Mouse (Mus musculus) cerebellum, adult 9-11 months (tissue): ENCODE measurements around the gene Ttc22.

Source experiments
- DNase-seq: peaks from one replicate; pipeline ENCODE4 v3.0.0; 2022

Gene Ttc22

DNA sequence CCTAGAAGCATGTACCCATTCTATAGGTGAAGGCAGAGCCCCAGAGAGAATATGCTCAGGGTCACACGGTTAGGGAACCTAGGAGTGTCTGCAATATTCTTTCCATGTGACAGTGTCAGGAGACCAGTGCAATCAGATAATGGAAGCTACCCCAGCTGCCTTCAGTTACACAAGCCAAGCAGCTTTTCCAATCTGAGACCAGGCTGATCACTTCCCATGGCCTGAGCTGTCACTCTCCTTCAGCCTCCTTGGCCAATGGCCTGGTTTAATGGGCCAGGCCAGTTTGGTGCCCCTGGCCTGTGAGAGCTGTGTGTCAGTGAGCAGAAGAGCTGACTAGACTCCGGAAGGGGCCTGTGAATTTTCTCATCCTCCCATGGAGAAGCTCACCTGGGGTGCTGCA lies 43.0 kb downstream of the Ttc22 start:
- no peak for DNase-seq

DNA sequence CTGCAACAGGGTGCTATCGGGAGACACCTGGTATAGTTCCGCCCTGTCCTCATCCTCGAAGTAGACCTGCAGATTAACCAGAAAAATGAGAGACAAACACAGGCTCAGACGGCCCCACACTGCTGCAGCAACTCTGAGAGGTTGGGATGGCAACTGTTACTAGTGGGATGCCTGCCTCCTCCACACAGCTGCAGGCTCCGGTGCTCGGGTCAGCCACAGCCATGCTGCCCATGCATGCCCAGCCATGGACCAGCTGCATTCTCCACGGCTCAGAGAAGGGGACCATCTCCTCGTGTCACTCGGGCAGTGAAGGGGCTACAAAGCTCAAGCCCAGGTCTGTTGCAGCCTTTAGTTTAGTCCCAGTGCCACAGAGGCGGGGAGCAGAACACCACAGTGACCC lies 43.4 kb downstream of the Ttc22 start:
- DNase-seq = no peak

DNA sequence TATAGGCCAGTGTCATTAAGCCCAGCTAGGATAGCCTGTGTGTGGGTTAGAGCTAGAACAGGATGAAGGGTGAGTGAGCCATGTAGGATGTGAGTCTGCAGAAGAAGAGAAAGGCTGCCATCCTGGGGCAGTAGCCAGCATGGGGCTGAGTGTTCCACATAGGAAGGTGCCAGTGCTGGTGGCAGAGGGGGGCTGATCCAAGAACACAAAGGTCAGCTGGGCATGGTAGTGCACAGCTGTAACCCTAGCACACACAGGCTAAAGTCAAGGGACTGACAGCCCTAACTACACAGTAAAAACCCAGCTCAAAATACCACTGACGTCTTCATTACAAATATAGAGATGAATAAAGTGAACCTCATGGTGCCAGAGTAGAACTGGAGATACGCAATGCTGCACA lies 44.3 kb downstream of the Ttc22 start:
- DNase-seq = no peak

DNA sequence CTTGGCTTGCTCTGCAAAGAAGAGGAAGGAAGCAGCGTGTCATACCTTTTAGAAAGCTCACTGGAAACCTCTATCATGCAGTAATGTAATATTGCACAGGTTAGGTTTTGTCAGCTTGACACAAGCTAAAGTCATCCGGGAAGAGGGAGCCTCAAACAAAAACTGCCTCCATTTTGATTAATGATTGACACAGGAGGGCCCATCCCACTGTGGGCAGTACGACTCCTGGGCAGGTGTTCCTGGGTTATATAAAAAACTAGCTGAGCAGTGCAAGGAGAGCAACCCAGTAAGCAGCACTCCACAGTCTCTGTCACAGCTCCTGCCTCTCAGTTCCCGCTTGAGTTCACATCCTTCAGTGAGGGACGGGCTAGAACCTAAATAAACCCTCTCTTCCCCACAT lies 54.5 kb downstream of the Ttc22 start:
- DNase-seq = no peak

DNA sequence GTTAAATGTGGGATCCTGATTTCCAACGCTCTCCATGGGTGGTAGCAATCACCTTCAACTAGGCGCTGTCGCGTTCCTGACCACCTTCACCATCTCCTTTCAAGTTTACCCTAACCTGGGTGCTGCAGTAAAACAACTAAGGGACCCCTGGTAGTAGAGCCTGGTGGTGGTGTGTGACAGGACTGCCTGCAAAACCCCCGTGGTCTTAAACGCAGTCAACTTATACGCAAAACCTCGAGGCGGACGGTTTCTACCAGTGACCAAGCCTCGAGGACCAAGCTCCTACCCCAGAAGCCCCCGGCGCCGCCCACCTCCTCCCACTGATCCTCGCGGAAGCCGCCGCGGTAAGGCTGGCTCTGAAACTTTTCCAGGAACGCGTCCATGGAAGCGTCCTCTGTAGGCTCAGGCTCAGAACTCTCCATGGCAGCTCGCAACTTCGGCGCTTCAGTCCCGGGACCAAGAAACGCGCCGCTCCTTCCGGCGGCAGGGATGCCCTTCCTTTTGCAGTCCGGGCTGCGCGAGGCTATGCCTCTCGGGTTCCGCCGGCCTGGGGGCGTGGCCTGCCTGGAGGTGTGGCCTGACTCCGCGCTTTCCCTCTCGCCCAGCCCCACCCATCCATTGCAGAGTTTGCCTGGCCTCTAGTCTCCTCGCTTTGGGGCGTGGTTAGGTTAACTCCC lies 56.3 kb downstream of the Ttc22 start, which contains the start of gene Ttc4:
Gene Ttc4 (minus strand): TSS at position 503 of the 677 bp plus-strand sequence.
- DNase-seq = peak; percentile 83

DNA sequence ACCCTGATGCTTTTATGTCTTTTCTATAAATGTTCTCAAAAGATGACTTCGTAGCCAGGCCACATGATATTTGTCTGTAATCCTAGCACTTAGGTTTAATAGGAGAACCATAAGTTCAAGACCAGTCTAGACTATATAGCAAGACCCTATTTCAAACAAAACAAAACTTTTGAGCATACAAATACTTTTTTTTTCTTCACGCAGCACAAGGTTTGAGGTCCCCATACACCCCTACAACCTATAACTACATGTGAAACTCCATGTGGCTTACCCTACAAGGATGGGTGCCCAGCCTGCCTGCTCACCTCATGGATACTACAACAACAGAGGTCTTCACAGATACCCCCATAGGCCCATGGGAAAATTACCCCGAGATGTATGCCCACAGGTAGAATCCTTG lies 56.9 kb downstream of the Ttc22 start:
- no peak for DNase-seq

DNA sequence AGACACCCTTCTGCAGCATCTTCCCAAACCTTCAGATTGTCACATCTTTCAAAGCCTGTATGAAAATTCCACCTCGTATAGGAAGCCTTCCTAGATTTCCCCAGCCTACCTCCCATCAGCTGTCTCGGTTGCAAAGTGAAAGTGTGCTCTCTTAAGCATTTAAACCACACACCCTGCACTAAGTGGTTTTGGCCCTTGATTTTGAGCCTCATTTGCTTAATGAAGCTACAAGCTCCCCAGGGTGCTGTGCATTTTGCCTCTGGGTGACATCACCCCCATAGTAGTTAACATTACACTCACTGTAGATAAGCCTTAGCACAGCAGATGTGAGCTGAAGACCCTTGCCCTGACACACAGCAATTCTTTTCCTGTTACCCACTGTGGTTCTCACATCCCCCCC lies 58.7 kb downstream of the Ttc22 start:
- DNase-seq = no peak

DNA sequence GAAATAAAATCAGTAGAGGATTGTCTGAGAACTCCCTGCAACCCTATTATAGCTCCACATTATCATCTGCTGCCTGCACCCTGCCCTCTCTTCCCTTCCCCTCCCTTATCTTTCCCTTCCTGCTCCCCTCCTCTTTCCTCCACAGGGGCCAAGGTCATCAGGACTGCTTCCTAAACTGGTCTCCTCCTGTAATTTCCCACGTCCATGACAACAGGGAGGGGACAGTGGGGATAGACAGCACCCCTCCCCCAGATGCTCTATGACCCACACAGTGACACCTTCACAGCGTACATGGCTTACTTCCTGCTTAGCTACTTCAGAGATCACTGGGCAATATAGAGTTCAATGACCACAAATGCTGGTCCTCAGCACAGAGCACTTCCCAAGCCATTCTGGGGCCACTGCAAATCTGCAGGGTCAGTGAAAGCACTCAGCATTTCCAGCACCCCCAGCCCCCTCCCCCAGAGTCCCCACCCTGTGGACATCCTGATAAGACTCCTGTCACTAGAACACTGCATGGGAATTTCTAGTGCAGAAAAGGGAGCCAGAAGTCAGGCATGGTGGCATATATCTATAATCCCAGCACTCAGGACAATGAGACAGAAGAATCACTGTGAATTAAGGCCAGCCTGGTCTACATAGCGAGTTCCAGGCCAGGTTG lies 66.5 kb downstream of the Ttc22 start:
- DNase-seq = no peak
